Mouse (Mus musculus): Measurements from ENCODE around the gene Eif4g3. TPM values are rescaled to one million over a fixed set of nuclear protein-coding genes. Genes with fewer than 3 reads are reported as not detected.
"Not testable (repeated sequence)": the region's sequence is repeated elsewhere in the genome, so short reads cannot be mapped to it uniquely, and the experiment has no call there.

Eif4g3 gene
- 100 to 1,000 TPM; 143 to 163 (median 151) TPM for total RNA-seq (2022)

- DNase-seq (ENCODE audit: low spot score in 2 of 2): no peak
Observed at GRCm38 (mm10) chr4:137992890-137993289, at the start of gene Eif4g3. TSS of gene Eif4g3 (plus strand) at chr4:137993022.

DNA sequence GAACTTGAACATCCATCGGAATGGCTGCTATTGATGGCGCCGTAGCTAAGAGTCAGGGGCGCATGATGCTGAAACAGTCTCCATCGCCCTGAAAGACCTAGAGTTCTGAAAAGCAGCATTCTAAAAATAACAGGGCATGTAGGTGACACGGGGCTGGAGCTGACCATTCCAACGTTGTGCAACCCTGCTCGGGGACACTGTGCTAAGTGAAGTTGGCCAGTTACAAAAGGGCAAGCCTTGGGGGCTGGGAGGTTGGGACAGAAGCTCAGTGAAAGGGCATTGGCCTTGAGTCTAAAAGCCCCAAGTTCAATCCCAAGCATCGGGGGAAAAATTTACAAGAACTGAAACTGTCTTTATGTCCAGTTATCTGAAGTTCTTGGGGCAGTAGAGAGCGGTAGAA, 49.3 kb upstream of the Eif4g3 start:
- no peak for DNase-seq (ENCODE audit: low spot score in 2 of 2)

DNA sequence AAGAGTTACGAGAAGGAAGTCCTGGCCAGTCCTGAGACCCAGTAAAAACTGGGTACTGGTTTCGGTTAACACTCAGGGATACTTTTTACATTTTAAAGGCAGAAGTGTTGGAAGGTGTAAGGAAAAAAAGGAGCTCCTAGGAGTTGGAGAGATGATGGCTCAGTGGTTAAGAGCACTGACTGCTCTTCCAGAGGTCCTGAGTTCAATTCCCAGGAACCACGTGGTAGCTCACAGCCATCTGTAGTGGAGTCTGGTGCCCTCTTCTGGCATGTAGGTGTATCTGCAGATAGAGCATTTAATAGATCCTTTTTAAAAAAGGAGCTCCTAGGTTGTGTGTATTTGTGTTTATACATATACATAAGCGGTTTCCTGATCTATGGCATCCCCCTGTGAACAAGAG, 47.4 kb upstream of the Eif4g3 start:
- DNase-seq (ENCODE audit: low spot score in 2 of 2): no peak

DNA sequence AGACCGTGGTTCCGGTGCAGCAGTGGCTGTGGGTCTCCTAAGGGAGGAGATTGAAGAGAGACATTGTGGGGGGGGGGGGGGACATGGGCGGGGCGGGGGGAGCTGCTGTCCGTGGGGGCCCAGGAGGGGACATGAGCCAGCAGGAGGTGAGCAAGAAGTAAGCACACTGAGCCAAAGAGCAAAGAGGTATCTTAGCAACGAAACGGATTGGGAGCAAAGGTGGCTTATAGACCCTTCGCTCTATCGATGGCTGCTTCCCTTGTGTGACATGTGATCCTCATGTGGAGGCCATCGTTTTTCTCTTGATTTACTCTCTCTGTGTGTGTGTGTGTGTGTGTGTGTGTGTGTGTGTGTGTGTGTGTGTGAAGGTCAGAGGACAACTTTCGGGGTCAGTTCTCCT, 46.4 kb upstream of the Eif4g3 start:
- no peak for DNase-seq (ENCODE audit: low spot score in 2 of 2)

- DNase-seq (ENCODE audit: low spot score in 2 of 2): peak in 1 of 2 experiments; percentile 76
Observed at GRCm38 (mm10) chr4:137952840-137953239, 40.0 kb upstream of the Eif4g3 start.

- no peak for DNase-seq (ENCODE audit: low spot score in 2 of 2)
Observed at GRCm38 (mm10) chr4:137954184-137954583, 38.6 kb upstream of the Eif4g3 start.

- DNase-seq (ENCODE audit: low spot score in 2 of 2): no peak
Observed at GRCm38 (mm10) chr4:137954926-137955396, 37.9 kb upstream of the Eif4g3 start.

GRCm38 (mm10) chr4:137956260-137956659, 36.6 kb upstream of the Eif4g3 start:
- no peak for DNase-seq (ENCODE audit: low spot score in 2 of 2)

GRCm38 (mm10) chr4:137959889-137960665, 32.7 kb upstream of the Eif4g3 start:
- no peak for DNase-seq (ENCODE audit: low spot score in 2 of 2)

DNA sequence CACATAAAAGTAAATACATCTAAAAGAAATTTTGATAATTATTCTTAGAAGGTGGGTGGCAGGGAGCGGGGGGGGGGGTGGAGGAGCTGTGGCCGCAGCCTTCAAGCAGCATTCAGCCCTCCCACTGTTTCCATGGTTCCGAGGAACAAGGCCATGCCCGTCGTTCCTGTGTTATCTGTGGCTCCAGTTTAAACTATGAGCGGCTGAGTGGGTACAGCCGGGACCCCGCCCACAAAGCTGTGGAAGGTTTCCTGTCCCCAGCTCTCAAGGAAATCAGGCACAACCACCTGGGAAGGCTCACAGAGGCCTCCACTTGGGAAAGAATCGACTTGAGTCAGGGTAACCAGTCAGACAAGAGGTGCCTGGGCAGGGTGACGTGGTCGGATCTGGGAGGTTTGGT, 32.1 kb upstream of the Eif4g3 start:
- no peak for DNase-seq (ENCODE audit: low spot score in 2 of 2)

DNA sequence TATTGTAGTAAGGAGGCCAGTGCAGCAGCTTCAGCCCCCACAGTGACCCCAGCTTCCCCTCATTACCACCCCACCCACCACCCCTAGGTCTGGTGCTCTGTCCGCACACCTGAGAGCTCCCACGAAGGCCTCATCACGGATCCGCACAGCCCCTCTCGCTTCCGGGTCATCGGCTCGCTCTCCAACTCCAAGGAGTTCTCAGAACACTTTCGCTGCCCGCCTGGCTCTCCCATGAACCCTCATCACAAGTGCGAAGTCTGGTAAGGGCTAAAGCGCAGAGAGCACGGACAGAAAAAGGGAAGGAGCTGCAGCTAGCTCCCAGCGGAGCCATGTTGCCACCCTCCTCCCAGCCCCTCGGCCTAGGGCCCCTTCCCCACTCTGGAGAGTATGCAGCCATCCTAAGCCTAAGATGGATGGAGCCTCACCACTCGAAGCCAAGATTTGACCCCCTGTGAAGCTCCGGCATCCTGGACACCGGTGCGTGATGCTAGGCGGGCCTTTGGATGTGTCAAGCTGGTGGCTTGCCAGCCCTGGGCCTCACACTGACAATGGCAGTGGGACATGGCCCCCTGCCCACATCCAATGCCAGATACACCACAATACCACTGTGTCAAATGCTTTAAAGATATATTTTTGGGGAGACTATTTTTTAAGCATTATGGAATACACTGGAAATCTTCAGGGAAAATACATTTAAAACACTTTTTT, 30.0 kb upstream of the Eif4g3 start:
- no peak for DNase-seq (ENCODE audit: low spot score in 2 of 2)

DNA sequence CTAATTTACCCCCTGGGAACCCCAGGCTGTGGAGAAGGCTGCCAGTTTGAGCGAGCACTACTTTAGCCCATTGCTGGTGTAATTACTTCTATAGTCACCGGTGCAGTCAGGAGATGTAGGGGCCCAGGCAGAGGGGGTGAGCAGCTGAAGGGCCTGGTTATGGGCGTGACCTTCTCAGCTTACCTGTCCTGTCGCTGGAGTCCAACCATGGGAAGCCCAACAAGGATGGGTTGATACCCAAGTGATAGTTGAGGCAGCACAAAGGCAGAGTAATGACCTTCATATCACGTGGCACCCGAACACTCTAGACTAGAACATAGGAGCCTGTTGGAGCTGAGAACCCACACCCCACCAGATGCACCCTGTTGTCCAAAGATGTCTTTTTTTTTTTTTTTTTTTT, 29.4 kb upstream of the Eif4g3 start:
- DNase-seq (ENCODE audit: low spot score in 2 of 2): no peak

DNA sequence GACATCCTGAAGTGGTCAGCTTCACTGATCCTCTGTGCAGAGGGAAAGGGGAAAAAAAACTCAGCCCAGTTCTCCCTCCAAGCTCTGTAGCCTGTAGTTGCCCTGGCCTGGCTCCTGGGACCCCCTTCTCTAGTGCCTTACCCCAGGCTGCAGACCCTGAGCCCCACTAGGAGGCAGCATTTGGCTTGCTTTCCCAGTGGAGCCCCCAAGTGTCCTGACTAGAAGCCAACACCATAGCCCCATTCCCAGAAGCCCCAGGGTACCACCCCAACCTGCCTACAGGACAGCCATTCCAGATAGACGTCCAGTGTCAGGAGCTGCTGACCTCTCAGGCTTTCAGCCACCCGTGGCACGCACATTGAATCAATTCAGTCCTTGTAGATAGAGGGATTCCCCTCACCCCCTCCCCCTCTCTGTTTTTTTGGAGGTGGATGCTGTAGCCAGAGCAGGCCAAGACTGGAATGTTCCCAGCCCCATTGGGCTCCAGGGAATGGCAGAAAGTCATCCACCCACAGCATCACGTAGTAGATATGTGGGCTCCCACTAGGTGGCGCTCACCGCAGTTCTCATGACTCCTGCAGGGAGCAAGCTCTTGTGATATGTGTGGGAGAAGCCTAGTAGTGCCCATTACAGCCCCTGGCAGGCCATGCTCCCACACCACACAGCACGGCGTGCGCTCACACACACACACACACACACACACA, 28.8 kb upstream of the Eif4g3 start:
- peak; percentile 72 to 85 for DNase-seq (ENCODE audit: low spot score in 2 of 2)

DNA sequence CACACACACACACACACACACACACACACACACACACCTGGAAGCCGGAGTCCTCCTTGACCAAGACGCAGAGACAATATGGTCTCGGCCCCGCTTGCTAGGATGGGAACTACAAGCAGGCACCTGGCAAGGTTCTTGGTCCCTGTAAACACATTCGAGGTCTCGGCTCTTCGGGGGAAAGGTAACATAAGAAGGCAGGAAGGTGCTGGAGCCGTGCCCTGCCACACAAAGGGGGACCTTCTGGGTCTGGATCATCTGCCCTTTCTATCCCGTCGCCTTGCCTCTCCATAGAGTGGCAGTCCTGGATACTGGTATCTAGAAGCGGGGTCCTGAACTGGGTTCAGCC, 28.3 kb upstream of the Eif4g3 start:
- no peak for DNase-seq (ENCODE audit: low spot score in 2 of 2)

DNA sequence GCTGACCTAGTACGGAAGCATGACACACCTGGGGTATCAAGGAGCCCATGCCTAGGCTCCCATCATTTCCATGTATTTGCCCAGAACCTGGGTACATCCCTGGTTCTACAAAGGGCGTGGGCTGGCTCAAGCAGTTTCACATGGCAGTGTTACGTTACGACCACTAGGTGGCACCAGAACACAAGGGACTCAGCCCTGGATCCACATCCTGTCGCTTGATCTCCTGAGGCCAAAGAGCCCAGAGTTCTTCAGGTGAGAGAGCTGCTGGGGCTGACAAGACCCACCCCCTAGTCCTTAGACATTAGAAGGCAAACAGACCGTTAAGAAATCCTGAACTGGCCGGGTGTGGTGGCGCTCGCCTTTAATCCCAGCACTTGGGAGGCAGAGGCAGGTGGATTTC, 24.6 kb upstream of the Eif4g3 start:
- DNase-seq (ENCODE audit: low spot score in 2 of 2): peak; percentile 64 to 80

DNA sequence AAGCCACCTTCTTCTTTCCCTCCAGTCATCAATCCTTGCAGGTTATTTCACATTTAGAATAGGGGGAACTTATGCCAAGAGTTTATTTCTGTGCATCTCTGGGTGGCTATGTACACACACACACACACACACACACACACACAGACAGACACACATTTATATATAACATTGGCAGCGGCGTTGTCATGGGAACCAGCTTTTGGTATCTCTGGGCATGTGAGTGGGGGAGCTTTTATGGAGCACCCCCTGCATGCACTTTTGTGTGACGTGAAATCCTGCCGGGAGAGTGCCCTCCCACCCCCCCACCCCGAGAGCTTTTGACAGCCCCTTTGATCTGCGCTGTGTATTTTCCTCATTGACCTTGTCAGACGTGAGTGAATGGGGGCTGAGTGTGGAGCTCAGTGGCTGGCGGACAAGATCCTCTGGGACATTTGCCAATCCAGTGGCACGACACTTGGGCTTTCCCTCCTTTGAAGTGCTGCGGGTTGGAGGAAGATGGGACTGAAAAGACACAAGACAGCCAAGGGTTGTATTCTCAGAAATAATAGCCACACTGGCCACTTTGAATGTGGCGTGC, 22.1 kb upstream of the Eif4g3 start:
- not testable (repeated sequence) for DNase-seq (ENCODE audit: low spot score in 2 of 2)

DNA sequence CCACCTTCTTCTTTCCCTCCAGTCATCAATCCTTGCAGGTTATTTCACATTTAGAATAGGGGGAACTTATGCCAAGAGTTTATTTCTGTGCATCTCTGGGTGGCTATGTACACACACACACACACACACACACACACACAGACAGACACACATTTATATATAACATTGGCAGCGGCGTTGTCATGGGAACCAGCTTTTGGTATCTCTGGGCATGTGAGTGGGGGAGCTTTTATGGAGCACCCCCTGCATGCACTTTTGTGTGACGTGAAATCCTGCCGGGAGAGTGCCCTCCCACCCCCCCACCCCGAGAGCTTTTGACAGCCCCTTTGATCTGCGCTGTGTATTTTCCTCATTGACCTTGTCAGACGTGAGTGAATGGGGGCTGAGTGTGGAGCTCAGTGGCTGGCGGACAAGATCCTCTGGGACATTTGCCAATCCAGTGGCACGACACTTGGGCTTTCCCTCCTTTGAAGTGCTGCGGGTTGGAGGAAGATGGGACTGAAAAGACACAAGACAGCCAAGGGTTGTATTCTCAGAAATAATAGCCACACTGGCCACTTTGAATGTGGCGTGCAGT, 17.9 kb upstream of the Eif4g3 start:
- not testable (repeated sequence) for DNase-seq (ENCODE audit: low spot score in 2 of 2)

GRCm38 (mm10) chr4:137979066-137979644, 13.7 kb upstream of the Eif4g3 start:
- not testable (repeated sequence) for DNase-seq (ENCODE audit: low spot score in 2 of 2)

DNA sequence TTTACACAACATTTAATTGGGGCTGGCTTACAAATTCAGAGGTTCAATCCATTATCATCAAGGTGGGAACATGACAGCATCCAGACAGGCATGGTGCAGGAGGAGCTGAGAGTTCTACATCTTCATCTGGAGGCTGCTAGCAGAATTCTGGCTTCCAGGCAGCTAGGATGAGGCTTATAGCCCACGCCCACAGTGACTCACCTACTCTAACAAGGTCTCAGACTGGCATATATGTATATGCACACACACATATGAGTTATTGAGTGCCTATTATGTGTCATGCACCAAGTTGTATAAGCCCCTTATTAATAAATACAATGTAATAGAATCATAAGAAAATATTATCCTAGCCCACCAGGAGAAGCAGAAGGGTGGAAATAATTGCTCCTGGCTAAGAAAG, 10.0 kb upstream of the Eif4g3 start:
- DNase-seq (ENCODE audit: low spot score in 2 of 2): no peak

- no peak for DNase-seq (ENCODE audit: low spot score in 2 of 2)
Observed at GRCm38 (mm10) chr4:137984212-137984611, 8.6 kb upstream of the Eif4g3 start.

DNA sequence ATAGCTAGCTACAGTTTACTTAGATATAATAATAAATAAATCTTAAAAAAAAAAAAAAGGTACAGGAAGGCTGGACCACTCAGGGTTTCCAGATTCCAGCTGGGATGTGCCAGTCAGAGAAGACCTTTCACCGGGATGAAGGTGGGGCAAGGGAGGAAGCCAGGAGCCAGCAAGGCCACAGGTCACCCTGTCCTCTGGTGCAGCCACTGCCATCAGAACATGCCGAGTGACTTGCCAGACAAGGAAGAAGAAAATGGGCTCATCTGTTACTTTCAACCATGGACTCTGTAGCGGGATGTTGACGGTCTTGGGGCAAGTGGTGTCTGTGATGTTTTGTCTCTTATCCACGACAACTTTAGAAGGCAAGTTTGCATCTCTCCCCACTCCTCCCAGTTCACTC, 8.1 kb upstream of the Eif4g3 start:
- no peak for DNase-seq (ENCODE audit: low spot score in 2 of 2)
